Mouse (Mus musculus) MEL (cell line): ENCODE results near the gene Plekhg6. TPM values are rescaled to one million over a fixed set of nuclear protein-coding genes. Genes with fewer than 3 reads are reported as not detected.
A peak's percentile ranks its signal among the peaks of the same experiment; 100 is the strongest.

ENCODE experiments used
- DNase-seq: peaks from one replicate; pipeline ENCODE4 v3.0.0; 2011; ENCODE audit warnings: low read depth, low spot score
- H3K27ac ChIP-seq: 2 replicates; pipeline ENCODE4 v1.5.1; 2012; ENCODE audit warnings: low read depth, mild to moderate bottlenecking, control low read depth, low read length, moderate library complexity; ENCODE audit not compliant: control insufficient read depth
- H3K27me3 ChIP-seq, 2 experiments: fragments of 150-350 bp in 1 of 2; sonication (generic) in 1 of 2; 2 replicates each; pipeline ENCODE4 v1.6.1; 2012; ENCODE audit warnings: low read length in 2 of 2, mild to moderate bottlenecking in 2 of 2, improper control_type of control experiment in 1 of 2, moderate library complexity in 1 of 2; ENCODE audit not compliant: insufficient read depth in 2 of 2, control insufficient read depth in 1 of 2
- H3K36me3 ChIP-seq, 2 experiments: 2 replicates each; pipeline ENCODE4 v1.6.1; 2012 to 2014; ENCODE audit warnings: low read length in 2 of 2, improper control_type of control experiment in 1 of 2, inconsistent platforms in 1 of 2, mild to moderate bottlenecking in 1 of 2; ENCODE audit not compliant: insufficient read depth in 2 of 2, control insufficient read depth in 1 of 2
- H3K4me1 ChIP-seq, 2 experiments: fragments of 150-350 bp in 1 of 2; sonication (generic) in 1 of 2; 2 replicates each; pipeline ENCODE4 v1.6.1; 2012; ENCODE audit warnings: low read length in 2 of 2, improper control_type of control experiment in 1 of 2, mild to moderate bottlenecking in 1 of 2; ENCODE audit not compliant: insufficient read depth in 2 of 2, control insufficient read depth in 1 of 2
- H3K4me3 ChIP-seq, 2 experiments: fragments of 150-350 bp in 1 of 2; sonication (generic) in 1 of 2; 2 replicates each; pipeline ENCODE4 v1.5.1; 2012; ENCODE audit warnings: low read depth in 2 of 2, low read length in 2 of 2, mild to moderate bottlenecking in 2 of 2, moderate library complexity in 2 of 2, control low read depth in 1 of 2, improper control_type of control experiment in 1 of 2; ENCODE audit not compliant: control insufficient read depth in 1 of 2, insufficient read depth in 1 of 2
- H3K79me2 ChIP-seq: 2 replicates; pipeline ENCODE4 v1.6.1; 2012; ENCODE audit warnings: mild to moderate bottlenecking, low read length, moderate library complexity; ENCODE audit not compliant: control insufficient read depth, poor library complexity, insufficient read depth
- H3K9ac ChIP-seq: 2 replicates; pipeline ENCODE4 v1.6.1; 2012; ENCODE audit warnings: low read depth, mild to moderate bottlenecking, control low read depth, low read length, moderate library complexity; ENCODE audit not compliant: control insufficient read depth, poor library complexity, severe bottlenecking
- H3K9me3 ChIP-seq: fragments of 150-350 bp; sonication (generic); replicated peaks from 2 replicates; pipeline ENCODE4 v1.6.1; 2012; ENCODE audit warnings: mild to moderate bottlenecking, low read length, improper control_type of control experiment, moderate library complexity; ENCODE audit not compliant: insufficient read depth
- CHD1 ChIP-seq: IDR thresholded peaks from 2 replicates; pipeline ENCODE4 v1.6.1; 2012; ENCODE audit warnings: low read depth, mild to moderate bottlenecking, inconsistent platforms, low read length, improper control_type of control experiment
- ELF1 ChIP-seq: IDR thresholded peaks from 2 replicates; pipeline ENCODE4 v1.6.1; 2014; ENCODE audit warnings: low read depth, mild to moderate bottlenecking, inconsistent platforms, low read length, improper control_type of control experiment, moderate library complexity
- ETS1 ChIP-seq: IDR thresholded peaks from 2 replicates; pipeline ENCODE4 v1.6.1; 2012; ENCODE audit warnings: low read depth, mild to moderate bottlenecking, inconsistent platforms, low read length, improper control_type of control experiment, moderate library complexity
- GABPA ChIP-seq: IDR thresholded peaks from 2 replicates; pipeline ENCODE4 v1.6.1; 2012; ENCODE audit warnings: low read depth, mild to moderate bottlenecking, inconsistent platforms, low read length, improper control_type of control experiment, moderate library complexity
- HCFC1 ChIP-seq: IDR thresholded peaks from 2 replicates; pipeline ENCODE4 v1.6.1; 2012; ENCODE audit warnings: low read depth, mild to moderate bottlenecking, inconsistent platforms, low read length, improper control_type of control experiment, moderate library complexity
- KAT2A ChIP-seq: conservative IDR thresholded peaks from 2 replicates; pipeline ENCODE4 v1.6.1; 2012; ENCODE audit warnings: low read depth, low read length, improper control_type of control experiment, inconsistent platforms
- MAFK ChIP-seq: IDR thresholded peaks from 2 replicates; pipeline ENCODE4 v1.6.1; 2011; ENCODE audit warnings: low read depth, mild to moderate bottlenecking, low read length, improper control_type of control experiment, borderline replicate concordance
- MAX ChIP-seq: IDR thresholded peaks from 2 replicates; pipeline ENCODE4 v1.6.1; 2011; ENCODE audit warnings: low read length, improper control_type of control experiment
- MAZ ChIP-seq: IDR thresholded peaks from 2 replicates; pipeline ENCODE4 v1.6.1; 2012; ENCODE audit warnings: low read depth, mild to moderate bottlenecking, inconsistent platforms, low read length, improper control_type of control experiment
- MEF2A ChIP-seq: IDR thresholded peaks from 2 replicates; pipeline ENCODE4 v1.6.1; 2014; ENCODE audit warnings: low read depth, mild to moderate bottlenecking, inconsistent platforms, low read length, improper control_type of control experiment; ENCODE audit not compliant: poor library complexity, insufficient replicate concordance, severe bottlenecking; ENCODE audit errors: extremely low read depth
- MYC ChIP-seq: IDR thresholded peaks from 2 replicates; pipeline ENCODE4 v1.6.1; 2011; ENCODE audit warnings: low read depth, mild to moderate bottlenecking, low read length, improper control_type of control experiment, moderate library complexity
- NRF1 ChIP-seq: IDR thresholded peaks from 2 replicates; pipeline ENCODE4 v1.6.1; 2014; ENCODE audit warnings: low read depth, mild to moderate bottlenecking, inconsistent platforms, low read length, improper control_type of control experiment, moderate library complexity; ENCODE audit not compliant: poor library complexity, insufficient read depth, severe bottlenecking
- POLR2A ChIP-seq, 2 experiments: IDR thresholded peaks; 2 replicates each; pipeline ENCODE4 v1.6.1; 2011 to 2012; ENCODE audit warnings: low read length in 2 of 2, mild to moderate bottlenecking in 2 of 2, control low read depth in 1 of 2, improper control_type of control experiment in 1 of 2, low read depth in 1 of 2, moderate library complexity in 1 of 2; ENCODE audit not compliant: control insufficient read depth in 1 of 2, insufficient read depth in 1 of 2, poor library complexity in 1 of 2
- POLR2AphosphoS2 ChIP-seq: IDR thresholded peaks from 2 replicates; pipeline ENCODE4 v1.6.1; 2011; ENCODE audit warnings: low read length, improper control_type of control experiment
- RAD21 ChIP-seq: IDR thresholded peaks from 2 replicates; pipeline ENCODE4 v1.6.1; 2011; ENCODE audit warnings: mild to moderate bottlenecking, low read depth, low read length, improper control_type of control experiment
- RCOR1 ChIP-seq: IDR thresholded peaks from 2 replicates; pipeline ENCODE4 v1.6.1; 2012; ENCODE audit warnings: low read depth, mild to moderate bottlenecking, inconsistent platforms, low read length, improper control_type of control experiment
- SIN3A ChIP-seq: IDR thresholded peaks from 2 replicates; pipeline ENCODE4 v1.6.1; 2012; ENCODE audit warnings: low read length, improper control_type of control experiment, inconsistent platforms
- SMC3 ChIP-seq: IDR thresholded peaks from 2 replicates; pipeline ENCODE4 v1.6.1; 2011; ENCODE audit warnings: low read depth, low read length, improper control_type of control experiment
- TCF12 ChIP-seq: IDR thresholded peaks from 2 replicates; pipeline ENCODE4 v1.6.1; 2014; ENCODE audit warnings: low read depth, mild to moderate bottlenecking, inconsistent platforms, low read length, improper control_type of control experiment, moderate library complexity
- UBTF ChIP-seq: IDR thresholded peaks from 2 replicates; pipeline ENCODE4 v1.6.1; 2012; ENCODE audit warnings: low read depth, mild to moderate bottlenecking, inconsistent platforms, low read length, improper control_type of control experiment, moderate library complexity, borderline replicate concordance; ENCODE audit not compliant: insufficient read depth
- USF2 ChIP-seq, 2 experiments: IDR thresholded peaks; 2 replicates each; pipeline ENCODE4 v1.6.1; 2011 to 2012; ENCODE audit warnings: improper control_type of control experiment in 2 of 2, low read length in 2 of 2, borderline replicate concordance in 1 of 2, inconsistent platforms in 1 of 2, low read depth in 1 of 2, mild to moderate bottlenecking in 1 of 2; ENCODE audit not compliant: insufficient read depth in 1 of 2
- ZMIZ1 ChIP-seq: IDR thresholded peaks from 2 replicates; pipeline ENCODE4 v1.6.1; 2012; ENCODE audit warnings: low read depth, mild to moderate bottlenecking, inconsistent platforms, low read length, improper control_type of control experiment, moderate library complexity
- ZNF384 ChIP-seq: IDR thresholded peaks from 2 replicates; pipeline ENCODE4 v1.6.1; 2012; ENCODE audit warnings: low read depth, mild to moderate bottlenecking, inconsistent platforms, low read length, improper control_type of control experiment
- polyA plus RNA-seq, 2 experiments: library from polyadenylated mRNA; stranded (reverse) in 1 of 2; unstranded in 1 of 2; fragments of >175 nt in 1 of 2; fragments of >200 nt in 1 of 2; gene quantifications; 2 replicates each; pipeline versions ENCODE4 v1.2.1 to v1.2.4; 2012; ENCODE audit warnings: low replicate concordance in 2 of 2, low read depth in 1 of 2; ENCODE audit not compliant: insufficient read length in 2 of 2, insufficient read depth in 1 of 2, missing spikeins in 1 of 2
- total RNA-seq: library from RNA; depleted of rRNA; stranded (reverse); fragments of 300-350 nt; gene quantifications from 2 replicates; pipeline ENCODE4 v1.2.3, GENCODE M21; 2012

The Plekhg6 gene
- total and polyA plus RNA-seq, 3 experiments = 0.13 TPM; not detected in 2

DNA sequence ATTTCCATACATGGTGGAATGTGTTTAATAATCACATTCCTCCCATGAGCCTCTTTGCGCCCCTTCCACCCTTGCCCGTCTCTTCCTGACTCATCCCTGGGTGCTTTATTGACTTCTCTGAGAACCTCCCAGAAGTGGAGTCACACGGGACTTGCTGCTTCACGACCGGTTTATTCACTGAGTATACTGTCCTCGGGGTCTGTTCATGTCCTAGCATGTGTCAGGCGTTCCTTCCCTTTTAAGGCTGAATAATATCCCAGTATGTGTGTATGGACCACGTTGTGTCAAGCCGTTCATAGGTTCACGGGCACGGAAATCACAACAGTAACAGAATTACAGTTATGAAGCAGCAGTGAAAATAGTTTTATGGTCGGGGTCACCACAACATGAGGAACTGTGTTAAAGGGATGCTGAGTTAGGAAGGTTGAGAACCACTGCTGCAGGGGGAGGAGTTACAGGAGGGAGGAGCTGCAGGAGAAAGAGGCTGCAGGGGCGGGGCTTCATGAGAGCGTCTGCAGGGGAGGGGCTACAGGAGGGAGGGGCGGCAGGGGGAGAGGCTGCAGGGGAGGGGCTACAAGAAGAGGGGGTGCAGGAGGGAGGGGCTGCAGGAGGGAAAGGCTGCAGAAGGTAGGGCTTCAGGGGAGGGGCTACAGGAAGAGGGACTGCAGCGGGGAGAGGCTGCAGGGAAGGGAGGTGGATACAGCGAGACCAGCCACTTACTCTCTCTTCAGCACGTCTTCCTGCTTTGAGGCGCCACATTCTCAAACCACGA, 41.6 kb upstream of the Plekhg6 start:
- H3K9me3 ChIP-seq = no peaks in the 10 kb centered on the region

GRCm38 (mm10) chr6:125420458-125421063, 40.0 kb upstream of the Plekhg6 start:
- Histone ChIP-seq H3K9me3 (no peaks in the 10 kb centered on the region), H3K9ac (no peak overlapping the region), H3K27ac (no peak overlapping the region), H3K4me1 (peaks cover 5 to 8% of the 10 kb centered on the region in 2 experiments), H3K27me3 (no peaks in the 10 kb centered on the region; a peak in 1 of 4 replicates), H3K4me3 (no peak overlapping the region), H3K79me2 (no peaks in the 10 kb centered on the region), H3K36me3 (peaks cover 0 to 2% of the 10 kb centered on the region in 2 experiments; a peak in 2 of 4 replicates)
- TF ChIP-seq USF2 (IDR thresholded peaks at IDR 0.05; ENCODE audit: borderline replicate concordance in 1 of 2, insufficient read depth in 1 of 2, low read depth in 1 of 2, low read length in 2 of 2) = no peak
- no peak for TF ChIP-seq NRF1
- TF ChIP-seq RCOR1 = no peak
- no peak for TF ChIP-seq SIN3A
- TF ChIP-seq MAFK = no peak
- TF ChIP-seq ELF1 = no peak
- TF ChIP-seq KAT2A = no peak
- TF ChIP-seq MEF2A = no peak
- no peak for TF ChIP-seq GABPA
- no peak for TF ChIP-seq ZMIZ1
- TF ChIP-seq RAD21 = no peak
- no peak for DNase-seq

More for the DNA sequence above, 41.6 kb upstream of the Plekhg6 start:
- Histone ChIP-seq H3K4me1 (peaks cover 10 to 14% of the 10 kb centered on the region in 2 experiments), H3K27me3 (no peaks in the 10 kb centered on the region), H3K4me3 (peak overlapping the region; percentile 39 to 75), H3K36me3 (peaks cover 0 to 7% of the 10 kb centered on the region in 2 experiments; a peak in 2 of 4 replicates), H3K27ac (no peak overlapping the region), H3K79me2 (no peaks in the 10 kb centered on the region), H3K9ac (no peak overlapping the region; the same call in 1 of the 2 replicates)
- TF ChIP-seq POLR2A (IDR thresholded peaks at IDR 0.05; ENCODE audit: control insufficient read depth in 1 of 2, insufficient read depth in 1 of 2, low read depth in 1 of 2, low read length in 2 of 2, poor library complexity in 1 of 2) = peak in 1 of 2 experiments; percentile 27; a peak in 1 of 4 replicates
- peak; percentile 24; the same call in 1 of the 2 replicates for TF ChIP-seq HCFC1
- TF ChIP-seq CHD1 = no peak
- TF ChIP-seq POLR2AphosphoS2 = no peak
- 0 out of 2 replicates have a peak, but pooled peaks have one; percentile 6 for TF ChIP-seq SMC3
- no peak for TF ChIP-seq ZMIZ1
- no peak for TF ChIP-seq UBTF
- no peak for TF ChIP-seq ETS1
- TF ChIP-seq MYC = no peak
- TF ChIP-seq ZNF384 = no peak
- no peak for TF ChIP-seq TCF12
- peak; percentile 95 for TF ChIP-seq MAZ
- TF ChIP-seq MAX = no peak
- DNase-seq = peak; percentile 89
